Mouse (Mus musculus): ENCODE results near the gene Eif4e3. TPM values are rescaled to one million over a fixed set of nuclear protein-coding genes. Genes with fewer than 3 reads are reported as not detected.
A peak's percentile ranks its signal among the peaks of the same experiment; 100 is the strongest.

The Eif4e3 gene
- polyA plus RNA-seq, 1 experiment from 2014 or later = 19.6 TPM

DNA sequence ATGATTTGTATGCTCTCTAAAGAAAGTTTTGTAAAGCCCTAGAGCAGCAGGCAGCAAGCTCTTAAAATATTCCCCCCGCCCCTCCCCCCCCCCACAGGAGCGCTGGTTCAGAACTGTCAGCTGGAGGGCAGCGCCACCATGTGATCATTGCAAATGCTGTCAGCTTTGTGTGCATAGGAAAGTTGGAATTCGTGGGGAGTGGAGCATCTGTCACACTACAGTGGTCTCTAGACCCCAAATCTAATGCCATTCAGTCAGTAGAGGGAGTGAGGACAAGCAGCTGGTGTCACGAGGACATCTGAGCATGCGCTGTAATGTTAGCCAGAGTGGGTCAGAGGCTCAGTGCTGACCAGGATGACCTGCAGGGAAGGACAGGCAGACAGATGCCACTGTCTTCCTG, 42.9 kb downstream of the Eif4e3 start:
- Histone ChIP-seq H3K27me3 (ENCODE audit: control insufficient read depth, insufficient read depth, low read length) (no peaks in the 10 kb centered on the region), H3K4me2 (ENCODE audit: low read depth) (no peak overlapping the region), H3K36me3 (ENCODE audit: control insufficient read depth, insufficient read depth, low read length) (no peaks in the 10 kb centered on the region), H3K4me1 (ENCODE audit: control insufficient read depth, insufficient read depth, low read length) (peaks cover 15% of the 10 kb centered on the region; the same call in 1 of the 2 replicates), H3K4me3 (ENCODE audit: low read depth, low read length) (no peak overlapping the region), H3K9me3 (ENCODE audit: control insufficient read depth, low read length) (no peaks in the 10 kb centered on the region), H3K9ac (ENCODE audit: low read length) (no peak overlapping the region), H3K27ac (ENCODE audit: low read depth, low read length) (no peak overlapping the region)
- DNase-seq (ENCODE audit: low spot score) (peak; percentile 50), ATAC-seq (ENCODE audit: insufficient read depth, low FRiP score, low TSS enrichment) (peak; percentile 38; the same call in 1 of the 2 replicates)
- WGBS = 13% methylated on average over 6 of the region's 6 CpGs

GRCm38 (mm10) chr6:99621167-99621566, 45.4 kb downstream of the Eif4e3 start:
- 52% methylated on average over 4 of the region's 4 CpGs for WGBS
- DNase-seq (ENCODE audit: low spot score) = no peak
- Histone ChIP-seq H3K9ac (ENCODE audit: low read length) (no peak overlapping the region), H3K27me3 (ENCODE audit: control insufficient read depth, insufficient read depth, low read length) (no peaks in the 10 kb centered on the region), H3K36me3 (ENCODE audit: control insufficient read depth, insufficient read depth, low read length) (no peaks in the 10 kb centered on the region), H3K4me2 (ENCODE audit: low read depth) (no peak overlapping the region), H3K27ac (ENCODE audit: low read depth, low read length) (no peak overlapping the region), H3K4me1 (ENCODE audit: control insufficient read depth, insufficient read depth, low read length) (peaks cover 17% of the 10 kb centered on the region), H3K9me3 (ENCODE audit: control insufficient read depth, low read length) (no peaks in the 10 kb centered on the region), H3K4me3 (ENCODE audit: low read depth, low read length) (no peak overlapping the region)
- no peak for ATAC-seq (ENCODE audit: insufficient read depth, low FRiP score, low TSS enrichment)

DNA sequence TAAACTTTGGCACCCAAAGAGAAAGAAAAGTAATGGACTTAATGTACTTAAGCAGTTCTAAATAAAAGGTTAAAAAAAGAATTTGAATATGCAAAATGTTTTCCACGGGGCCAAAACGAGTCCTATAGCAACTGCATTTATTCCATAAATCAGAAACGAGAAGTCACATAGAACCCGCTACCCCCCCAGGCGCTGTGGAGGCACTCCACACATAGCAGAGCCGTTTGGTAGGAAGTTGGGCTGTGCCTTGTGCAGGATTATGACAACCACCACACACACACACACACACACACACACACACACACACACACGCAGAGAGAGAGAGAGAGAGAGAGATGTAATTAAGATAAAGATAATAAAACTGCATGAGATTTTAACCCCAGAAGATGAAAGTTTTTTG, 46.1 kb downstream of the Eif4e3 start:
- Histone ChIP-seq H3K36me3 (ENCODE audit: control insufficient read depth, insufficient read depth, low read length) (no peaks in the 10 kb centered on the region), H3K4me1 (ENCODE audit: control insufficient read depth, insufficient read depth, low read length) (peaks cover 14% of the 10 kb centered on the region), H3K9ac (ENCODE audit: low read length) (no peak overlapping the region), H3K27me3 (ENCODE audit: control insufficient read depth, insufficient read depth, low read length) (no peaks in the 10 kb centered on the region), H3K27ac (ENCODE audit: low read depth, low read length) (no peak overlapping the region), H3K9me3 (ENCODE audit: control insufficient read depth, low read length) (no peaks in the 10 kb centered on the region), H3K4me3 (ENCODE audit: low read depth, low read length) (no peak overlapping the region), H3K4me2 (ENCODE audit: low read depth) (no peak overlapping the region)
- ATAC-seq (ENCODE audit: insufficient read depth, low FRiP score, low TSS enrichment) (no peak), DNase-seq (ENCODE audit: low spot score) (no peak)
- 67% methylated on average over 7 of the region's 7 CpGs for WGBS

- H3K4me1 ChIP-seq (ENCODE audit: control insufficient read depth, insufficient read depth, low read length) = peaks cover 16% of the 10 kb centered on the region
These were observed 46.6 kb downstream of the Eif4e3 start for GRCm38 (mm10) chr6:99619964-99620363.

DNA sequence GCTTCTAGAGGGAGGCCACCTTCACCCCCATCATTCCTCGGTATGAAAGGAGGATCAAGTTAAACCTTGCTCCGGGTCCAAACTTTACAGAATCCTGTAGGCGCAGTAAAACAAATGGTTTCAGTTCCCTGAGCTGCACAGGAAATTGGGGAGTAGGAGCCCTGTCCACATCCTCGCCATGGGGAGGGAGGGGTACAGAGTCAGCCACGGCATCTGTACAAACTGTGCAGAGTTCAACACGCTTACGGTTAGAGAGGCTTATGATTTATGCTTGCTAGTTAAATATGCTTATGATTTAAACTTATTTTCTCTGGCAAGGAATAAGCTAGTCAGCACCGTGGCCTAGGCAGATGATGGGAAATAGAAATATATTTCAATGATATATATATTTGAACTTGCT, 47.1 kb downstream of the Eif4e3 start:
- Histone ChIP-seq H3K9ac (ENCODE audit: low read length) (no peak overlapping the region), H3K27ac (ENCODE audit: low read depth, low read length) (no peak overlapping the region), H3K27me3 (ENCODE audit: control insufficient read depth, insufficient read depth, low read length) (no peaks in the 10 kb centered on the region), H3K4me1 (ENCODE audit: control insufficient read depth, insufficient read depth, low read length) (peaks cover 20% of the 10 kb centered on the region), H3K9me3 (ENCODE audit: control insufficient read depth, low read length) (no peaks in the 10 kb centered on the region), H3K36me3 (ENCODE audit: control insufficient read depth, insufficient read depth, low read length) (no peaks in the 10 kb centered on the region), H3K4me3 (ENCODE audit: low read depth, low read length) (no peak overlapping the region), H3K4me2 (ENCODE audit: low read depth) (no peak overlapping the region)
- no peak for ATAC-seq (ENCODE audit: insufficient read depth, low FRiP score, low TSS enrichment)
- 62% methylated on average over 8 of the region's 8 CpGs for WGBS
- no peak for DNase-seq (ENCODE audit: low spot score)

More at GRCm38 (mm10) chr6:99619964-99620363, 46.6 kb downstream of the Eif4e3 start:
- Histone ChIP-seq H3K4me2 (ENCODE audit: low read depth) (no peak overlapping the region), H3K27me3 (ENCODE audit: control insufficient read depth, insufficient read depth, low read length) (no peaks in the 10 kb centered on the region), H3K4me3 (ENCODE audit: low read depth, low read length) (no peak overlapping the region), H3K36me3 (ENCODE audit: control insufficient read depth, insufficient read depth, low read length) (no peaks in the 10 kb centered on the region), H3K9me3 (ENCODE audit: control insufficient read depth, low read length) (no peaks in the 10 kb centered on the region), H3K9ac (ENCODE audit: low read length) (no peak overlapping the region), H3K27ac (ENCODE audit: low read depth, low read length) (no peak overlapping the region)
- 55% methylated on average over 8 of the region's 8 CpGs for WGBS
- DNase-seq (ENCODE audit: low spot score) (no peak), ATAC-seq (ENCODE audit: insufficient read depth, low FRiP score, low TSS enrichment) (no peak)

- no peaks in the 10 kb centered on the region for H3K27me3 ChIP-seq (ENCODE audit: control insufficient read depth, insufficient read depth, low read length)
- no peak overlapping the region for H3K27ac ChIP-seq (ENCODE audit: low read depth, low read length)
- 61% methylated on average over 7 of the region's 7 CpGs for WGBS
- H3K4me1 ChIP-seq (ENCODE audit: control insufficient read depth, insufficient read depth, low read length) = peaks cover 16% of the 10 kb centered on the region
- no peak for DNase-seq (ENCODE audit: low spot score)
- H3K9me3 ChIP-seq (ENCODE audit: control insufficient read depth, low read length) = no peaks in the 10 kb centered on the region
- no peak overlapping the region for H3K9ac ChIP-seq (ENCODE audit: low read length)
- H3K4me3 ChIP-seq (ENCODE audit: low read depth, low read length) = no peak overlapping the region
- no peak for ATAC-seq (ENCODE audit: insufficient read depth, low FRiP score, low TSS enrichment)
- no peaks in the 10 kb centered on the region for H3K36me3 ChIP-seq (ENCODE audit: control insufficient read depth, insufficient read depth, low read length)
- no peak overlapping the region for H3K4me2 ChIP-seq (ENCODE audit: low read depth)
These were observed 48.7 kb downstream of the Eif4e3 start for GRCm38 (mm10) chr6:99617867-99618266.

DNA sequence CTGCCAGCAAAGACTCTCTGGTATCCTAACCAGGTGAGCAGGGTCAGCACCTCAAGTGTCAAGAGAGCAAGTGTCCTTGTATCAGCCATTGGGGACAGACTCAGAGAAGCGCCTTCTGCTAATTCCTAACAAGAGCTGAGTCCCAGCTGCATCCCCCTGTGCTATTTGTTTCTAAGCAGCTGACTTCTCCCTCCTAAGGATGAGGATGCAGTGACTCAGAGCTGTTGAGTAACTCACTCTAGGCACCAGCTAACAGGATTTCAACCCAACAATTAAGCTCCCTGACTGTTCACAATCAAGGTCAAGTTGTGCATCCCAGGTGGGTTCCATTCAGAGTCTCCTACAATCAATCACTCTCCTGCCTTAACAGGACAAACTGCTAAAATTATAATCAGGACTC, 49.2 kb downstream of the Eif4e3 start:
- no peak for DNase-seq (ENCODE audit: low spot score)
- no peak for ATAC-seq (ENCODE audit: insufficient read depth, low FRiP score, low TSS enrichment)
- Histone ChIP-seq H3K4me3 (ENCODE audit: low read depth, low read length) (no peak overlapping the region), H3K36me3 (ENCODE audit: control insufficient read depth, insufficient read depth, low read length) (no peaks in the 10 kb centered on the region), H3K27me3 (ENCODE audit: control insufficient read depth, insufficient read depth, low read length) (no peaks in the 10 kb centered on the region), H3K9me3 (ENCODE audit: control insufficient read depth, low read length) (no peaks in the 10 kb centered on the region), H3K27ac (ENCODE audit: low read depth, low read length) (no peak overlapping the region), H3K4me1 (ENCODE audit: control insufficient read depth, insufficient read depth, low read length) (peaks cover 16% of the 10 kb centered on the region), H3K9ac (ENCODE audit: low read length) (no peak overlapping the region), H3K4me2 (ENCODE audit: low read depth) (no peak overlapping the region)
- WGBS = 90% methylated on average over 1 of the region's 1 CpGs

DNA sequence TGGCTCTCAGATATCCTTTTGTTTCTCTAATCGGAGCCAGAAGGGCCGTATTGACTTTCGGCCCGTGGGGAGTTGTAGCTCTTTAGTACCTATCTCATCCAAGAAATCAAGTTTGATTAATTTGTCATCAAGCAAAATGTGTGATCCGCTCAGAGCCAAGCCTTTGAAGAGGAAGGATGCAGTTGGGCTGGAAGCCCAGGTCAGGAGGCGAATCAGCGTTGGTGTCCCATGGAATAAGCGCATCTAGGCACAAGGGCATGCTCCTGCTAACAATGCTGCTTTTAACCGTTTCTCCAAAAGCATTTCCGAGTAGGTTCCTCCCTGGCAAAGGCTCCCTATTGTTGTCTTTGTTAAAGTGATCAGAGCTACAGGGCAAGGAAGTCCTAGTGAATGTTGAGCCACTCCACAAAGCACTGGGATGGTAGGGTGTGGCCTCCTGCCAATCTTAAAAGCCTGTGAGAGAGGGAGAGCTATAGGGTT, 51.3 kb downstream of the Eif4e3 start:
- H3K9me3 ChIP-seq (ENCODE audit: control insufficient read depth, low read length) = no peaks in the 10 kb centered on the region
- no peaks in the 10 kb centered on the region for H3K27me3 ChIP-seq (ENCODE audit: control insufficient read depth, insufficient read depth, low read length)
- DNase-seq (ENCODE audit: low spot score) (no peak), ATAC-seq (ENCODE audit: insufficient read depth, low FRiP score, low TSS enrichment) (no peak)
- 21% methylated on average over 10 of the region's 10 CpGs for WGBS
- 0 out of 2 replicates have a peak overlapping the region, but pooled peaks have one; percentile 14 for H3K9ac ChIP-seq (ENCODE audit: low read length)
- peaks cover 18% of the 10 kb centered on the region for H3K4me1 ChIP-seq (ENCODE audit: control insufficient read depth, insufficient read depth, low read length)
- no peak overlapping the region for H3K4me2 ChIP-seq (ENCODE audit: low read depth)
- H3K36me3 ChIP-seq (ENCODE audit: control insufficient read depth, insufficient read depth, low read length) = no peaks in the 10 kb centered on the region
- peak overlapping the region; percentile 34; the same call in 1 of the 2 replicates for H3K27ac ChIP-seq (ENCODE audit: low read depth, low read length)
- no peak overlapping the region for H3K4me3 ChIP-seq (ENCODE audit: low read depth, low read length)

DNA sequence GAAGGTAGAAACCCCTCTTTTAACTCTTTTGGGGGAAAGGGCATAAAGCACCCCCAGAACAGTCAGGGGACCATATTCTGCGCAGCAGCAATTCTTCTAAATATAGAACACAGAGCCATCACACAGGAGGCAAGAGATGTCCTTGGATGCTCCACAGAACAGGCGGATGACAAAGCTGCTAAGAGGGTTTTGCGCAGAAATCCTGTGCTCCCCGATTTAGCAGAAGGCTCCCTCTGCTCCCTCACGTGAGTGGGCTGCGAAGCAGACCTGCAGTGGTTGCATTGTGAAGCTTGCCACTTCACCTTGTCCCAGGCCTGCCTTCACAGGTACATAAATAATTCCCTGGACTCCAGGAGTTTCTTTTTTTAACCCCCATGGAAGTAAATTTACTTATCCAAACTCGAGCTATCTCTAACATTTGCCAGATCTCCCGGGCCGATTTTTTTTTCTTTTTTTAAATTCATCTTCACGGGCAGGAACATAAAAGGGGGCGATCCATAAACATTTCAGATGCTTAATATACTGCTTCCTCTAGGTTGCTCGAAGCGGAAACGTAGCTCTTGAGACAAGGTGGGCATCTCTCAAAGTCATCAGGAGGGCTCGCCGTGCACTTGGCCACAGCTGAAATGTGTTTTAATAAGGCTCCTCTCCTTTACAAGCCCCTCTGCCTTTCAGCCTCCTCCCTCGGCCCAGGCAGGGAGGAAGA, 51.9 kb downstream of the Eif4e3 start:
- H3K4me1 ChIP-seq (ENCODE audit: control insufficient read depth, insufficient read depth, low read length) = peaks cover 20% of the 10 kb centered on the region
- DNase-seq (ENCODE audit: low spot score) (no peak), ATAC-seq (ENCODE audit: insufficient read depth, low FRiP score, low TSS enrichment) (no peak)
- H3K27me3 ChIP-seq (ENCODE audit: control insufficient read depth, insufficient read depth, low read length) = no peaks in the 10 kb centered on the region
- H3K9me3 ChIP-seq (ENCODE audit: control insufficient read depth, low read length) = no peaks in the 10 kb centered on the region
- H3K27ac ChIP-seq (ENCODE audit: low read depth, low read length) = peak overlapping the region; percentile 34; the same call in 1 of the 2 replicates
- H3K4me2 ChIP-seq (ENCODE audit: low read depth) = no peak overlapping the region
- WGBS = 52% methylated on average over 17 of the region's 17 CpGs
- H3K36me3 ChIP-seq (ENCODE audit: control insufficient read depth, insufficient read depth, low read length) = no peaks in the 10 kb centered on the region
- H3K9ac ChIP-seq (ENCODE audit: low read length) = 0 out of 2 replicates have a peak overlapping the region, but pooled peaks have one; percentile 14
- no peak overlapping the region for H3K4me3 ChIP-seq (ENCODE audit: low read depth, low read length)
